Mouse (Mus musculus) myocyte (in vitro differentiated cells): ENCODE measurements around the gene Kdm6a. TPM values are rescaled to one million over a fixed set of nuclear protein-coding genes. Genes with fewer than 3 reads are reported as not detected.

Source experiments
- H3K27me3 ChIP-seq: one replicate; pipeline ENCODE4 v1.6.1; 2011; ENCODE audit not compliant: control insufficient read depth, insufficient read depth, insufficient read length
- H3K36me3 ChIP-seq: one replicate; pipeline ENCODE4 v1.6.1; 2011; ENCODE audit not compliant: control insufficient read depth, insufficient read depth
- H3K4me2 ChIP-seq: one replicate; pipeline ENCODE4 v1.6.1; 2011; ENCODE audit warnings: low read depth, control low read depth
- H3K4me3 ChIP-seq: one replicate; pipeline ENCODE4 v1.5.1; 2011; ENCODE audit warnings: mild to moderate bottlenecking, control low read depth, moderate library complexity
- H3K79me2 ChIP-seq: one replicate; pipeline ENCODE4 v1.6.1; 2011; ENCODE audit not compliant: control insufficient read depth, insufficient read depth
- H3ac ChIP-seq: one replicate; pipeline ENCODE4 v1.6.1; 2011; ENCODE audit not compliant: control insufficient read depth, insufficient read length
- CEBPB ChIP-seq: IDR thresholded peaks from 2 replicates; pipeline ENCODE4 v1.6.1; 2011; ENCODE audit warnings: mild to moderate bottlenecking, moderate library complexity; ENCODE audit not compliant: poor library complexity, insufficient read depth, severe bottlenecking
- E2F4 ChIP-seq: IDR thresholded peaks from one replicate; pipeline ENCODE4 v1.6.1; 2011; ENCODE audit warnings: mild to moderate bottlenecking, control low read depth, moderate library complexity; ENCODE audit not compliant: insufficient read depth
- MAX ChIP-seq: IDR thresholded peaks from one replicate; pipeline ENCODE4 v1.6.1; 2011; ENCODE audit warnings: low read depth, mild to moderate bottlenecking, control low read depth
- MYOD1 ChIP-seq, 3 experiments: IDR thresholded peaks; one replicate each; pipeline ENCODE4 v1.6.1; 2011; ENCODE audit warnings: control low read depth in 2 of 3, low read depth in 2 of 3, mild to moderate bottlenecking in 2 of 3, moderate library complexity in 1 of 3; ENCODE audit not compliant: insufficient read length in 2 of 3, control insufficient read depth in 1 of 3
- MYOG ChIP-seq, 3 experiments: IDR thresholded peaks; one replicate each; pipeline ENCODE4 v1.6.1; 2011; ENCODE audit warnings: control low read depth in 2 of 3, low read depth in 2 of 3, mild to moderate bottlenecking in 2 of 3; ENCODE audit not compliant: insufficient read length in 2 of 3, control insufficient read depth in 1 of 3, insufficient read depth in 1 of 3
- POLR2A ChIP-seq: IDR thresholded peaks from one replicate; pipeline ENCODE4 v1.6.1; 2011; ENCODE audit warnings: low read depth, mild to moderate bottlenecking, control low read depth, moderate library complexity; ENCODE audit not compliant: insufficient read length
- POLR2AphosphoS2 ChIP-seq: IDR thresholded peaks from one replicate; pipeline ENCODE4 v1.6.1; 2011; ENCODE audit warnings: low read depth, control low read depth; ENCODE audit not compliant: insufficient read length
- REST ChIP-seq: IDR thresholded peaks from one replicate; pipeline ENCODE4 v1.6.1; 2011; ENCODE audit warnings: mild to moderate bottlenecking, control low read depth, moderate library complexity; ENCODE audit not compliant: insufficient read depth, insufficient read length
- SRF ChIP-seq: IDR thresholded peaks from one replicate; pipeline ENCODE4 v1.6.1; 2011; ENCODE audit warnings: low read depth; ENCODE audit not compliant: control insufficient read depth, insufficient read length
- TCF12 ChIP-seq: IDR thresholded peaks from one replicate; pipeline ENCODE4 v1.6.1; 2011; ENCODE audit warnings: mild to moderate bottlenecking, control low read depth; ENCODE audit not compliant: poor library complexity, insufficient read depth, severe bottlenecking
- TCF3 ChIP-seq: IDR thresholded peaks from one replicate; pipeline ENCODE4 v1.6.1; 2011; ENCODE audit warnings: low read depth, control low read depth; ENCODE audit not compliant: insufficient read length
- USF1 ChIP-seq: IDR thresholded peaks from one replicate; pipeline ENCODE4 v1.6.1; 2011; ENCODE audit warnings: low read depth, mild to moderate bottlenecking, control low read depth, moderate library complexity
- polyA plus RNA-seq: library from polyadenylated mRNA; unstranded; fragments of >200 nt; fragmentation: generic; extraction: Trizol; gene quantifications from one replicate; pipeline ENCODE4 v1.2.1, GENCODE M21; 2012; ENCODE audit warnings: missing spikeins

The Kdm6a gene
- polyA plus RNA-seq, 1 experiment: 5.7 TPM

DNA sequence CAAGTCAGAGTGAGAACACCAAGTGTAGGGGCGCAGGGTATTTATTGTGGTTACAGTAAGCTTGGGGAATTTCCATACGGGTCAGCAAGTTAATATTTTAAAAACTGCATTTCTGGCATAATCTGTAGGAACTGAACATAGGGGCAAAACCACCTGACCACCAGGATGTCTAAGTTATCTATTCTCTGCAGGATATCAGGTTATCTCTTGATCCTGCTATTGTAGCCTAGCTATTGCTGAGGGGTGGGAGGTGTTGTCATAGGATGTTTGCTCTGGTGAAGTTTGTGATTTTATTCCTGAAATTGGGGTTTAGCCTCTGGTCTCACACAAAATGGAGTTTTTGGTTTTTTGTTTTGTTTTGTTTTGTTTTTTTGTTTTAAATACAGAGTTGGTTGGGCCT, 25.9 kb downstream of the Kdm6a start:
- H3K36me3 ChIP-seq: no peaks in the 10 kb centered on the region
- no peaks in the 10 kb centered on the region for H3K27me3 ChIP-seq
- TF ChIP-seq MAX (no peak), MYOD1 (IDR thresholded peaks at IDR 0.05; ENCODE audit: control insufficient read depth in 1 of 3, insufficient read length in 2 of 3, low read depth in 2 of 3) (no peak), REST (no peak)
- H3ac ChIP-seq: no peak overlapping the region
- H3K4me2 ChIP-seq: no peak overlapping the region
- H3K79me2 ChIP-seq: peaks cover 98% of the 10 kb centered on the region
- H3K4me3 ChIP-seq: no peak overlapping the region

DNA sequence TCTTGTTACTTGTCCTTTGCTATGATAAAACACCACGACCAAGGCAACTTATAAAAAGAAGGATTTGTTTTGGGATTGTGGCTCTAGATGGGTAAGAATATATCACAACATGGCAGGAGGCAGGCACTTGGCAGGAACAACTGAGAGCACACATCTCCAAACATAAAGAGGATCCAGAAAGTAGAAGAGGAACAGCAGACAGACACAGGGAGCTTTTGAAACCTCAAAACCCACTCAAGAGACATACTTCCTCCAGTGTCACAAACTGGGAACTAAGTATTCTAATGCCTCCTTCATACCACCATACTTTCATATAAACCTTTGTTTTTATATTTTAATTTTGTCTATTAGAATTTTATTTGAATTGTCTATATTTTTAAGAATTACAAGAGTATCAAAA, 77.2 kb downstream of the Kdm6a start:
- Histone ChIP-seq H3ac (no peak overlapping the region), H3K4me2 (no peak overlapping the region), H3K4me3 (no peak overlapping the region), H3K27me3 (no peaks in the 10 kb centered on the region), H3K36me3 (peaks cover 5% of the 10 kb centered on the region), H3K79me2 (no peaks in the 10 kb centered on the region)
- TF ChIP-seq TCF3: no peak
- TF ChIP-seq SRF: no peak
- no peak for TF ChIP-seq CEBPB
- no peak for TF ChIP-seq USF1

DNA sequence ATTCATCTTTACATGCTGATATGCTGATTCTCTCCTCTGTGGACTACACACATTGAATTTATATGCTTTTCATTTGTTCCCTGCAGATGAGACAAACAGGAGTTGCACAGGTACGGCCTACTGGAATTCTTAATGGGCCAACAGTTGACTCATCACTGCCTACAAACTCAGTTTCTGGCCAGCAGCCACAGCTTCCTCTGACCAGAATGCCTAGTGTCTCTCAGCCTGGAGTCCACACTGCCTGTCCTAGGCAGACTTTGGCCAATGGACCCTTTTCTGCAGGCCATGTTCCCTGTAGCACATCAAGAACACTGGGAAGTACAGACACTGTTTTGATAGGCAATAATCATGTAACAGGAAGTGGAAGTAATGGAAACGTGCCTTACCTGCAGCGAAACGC, 88.2 kb downstream of the Kdm6a start:
- no peak overlapping the region for H3K4me3 ChIP-seq
- peaks cover 12% of the 10 kb centered on the region for H3K36me3 ChIP-seq
- H3ac ChIP-seq: no peak overlapping the region
- TF ChIP-seq SRF: no peak
- TF ChIP-seq TCF3: no peak
- H3K4me2 ChIP-seq: no peak overlapping the region
- H3K27me3 ChIP-seq: no peaks in the 10 kb centered on the region
- H3K79me2 ChIP-seq: no peaks in the 10 kb centered on the region

DNA sequence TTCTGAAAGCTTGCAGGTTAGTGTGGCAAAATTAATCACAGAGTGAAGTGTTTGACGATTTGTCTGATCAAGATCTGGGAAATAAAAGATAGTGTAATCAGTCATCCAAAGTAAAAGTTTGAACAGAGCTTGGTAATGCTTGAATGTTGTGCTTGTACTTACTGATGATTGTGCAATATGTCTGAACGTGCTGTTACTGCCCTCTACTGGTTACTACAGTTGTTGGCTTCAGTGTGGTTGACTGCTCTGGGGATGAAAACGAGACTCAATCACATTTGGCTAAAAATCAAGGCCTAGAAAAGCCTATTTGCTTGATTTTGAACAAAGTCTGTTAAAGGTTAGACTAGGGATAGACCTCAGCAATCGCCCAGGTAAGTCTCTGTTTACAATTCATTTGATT, 92.4 kb downstream of the Kdm6a start:
- peaks cover 12% of the 10 kb centered on the region for H3K36me3 ChIP-seq
- H3K4me2 ChIP-seq: no peak overlapping the region
- TF ChIP-seq TCF3: no peak
- peak; percentile 92 for TF ChIP-seq CEBPB
- TF ChIP-seq MYOG (IDR thresholded peaks at IDR 0.05; ENCODE audit: control insufficient read depth in 1 of 3, insufficient read depth in 1 of 3, insufficient read length in 2 of 3, low read depth in 2 of 3): no peak
- TF ChIP-seq POLR2AphosphoS2: no peak
- H3ac ChIP-seq: no peak overlapping the region
- H3K27me3 ChIP-seq: no peaks in the 10 kb centered on the region
- H3K4me3 ChIP-seq: no peak overlapping the region
- H3K79me2 ChIP-seq: no peaks in the 10 kb centered on the region

DNA sequence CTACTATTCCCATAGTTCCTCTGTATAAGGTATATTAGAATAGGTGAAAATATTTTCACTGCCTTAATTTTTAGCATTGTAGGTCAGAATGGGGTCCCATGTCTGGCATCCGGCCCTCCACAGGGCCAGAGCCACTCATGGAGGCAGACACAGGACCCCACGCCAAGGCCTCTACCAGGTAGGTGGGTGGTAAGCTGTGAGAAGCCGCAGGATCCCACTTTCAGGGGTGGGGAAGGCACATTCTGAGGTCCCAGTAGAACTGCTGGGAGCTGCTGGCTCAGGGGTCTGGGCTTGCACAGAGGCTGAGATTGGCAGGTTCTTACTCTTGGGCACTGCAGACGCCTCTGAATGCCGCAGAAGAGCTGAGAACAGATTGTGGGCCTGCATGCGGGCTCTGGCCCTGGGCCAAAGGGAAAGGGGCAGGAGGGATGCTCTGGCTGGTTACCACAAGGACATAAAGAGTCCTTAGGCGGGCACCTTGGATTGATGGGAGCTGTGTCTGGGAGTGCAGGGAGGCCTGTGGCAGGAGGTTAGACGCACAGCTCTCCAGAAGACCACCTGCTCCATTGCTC, 95.9 kb downstream of the Kdm6a start:
- TF ChIP-seq CEBPB (no peak), MYOG (IDR thresholded peaks at IDR 0.05; ENCODE audit: control insufficient read depth in 1 of 3, insufficient read depth in 1 of 3, insufficient read length in 2 of 3, low read depth in 2 of 3) (no peak), POLR2AphosphoS2 (no peak), TCF3 (no peak), TCF12 (no peak), MYOD1 (IDR thresholded peaks at IDR 0.05; ENCODE audit: control insufficient read depth in 1 of 3, insufficient read length in 2 of 3, low read depth in 2 of 3) (no peak), SRF (no peak), MAX (no peak), POLR2A (no peak), E2F4 (no peak), USF1 (no peak), REST (no peak)

DNA sequence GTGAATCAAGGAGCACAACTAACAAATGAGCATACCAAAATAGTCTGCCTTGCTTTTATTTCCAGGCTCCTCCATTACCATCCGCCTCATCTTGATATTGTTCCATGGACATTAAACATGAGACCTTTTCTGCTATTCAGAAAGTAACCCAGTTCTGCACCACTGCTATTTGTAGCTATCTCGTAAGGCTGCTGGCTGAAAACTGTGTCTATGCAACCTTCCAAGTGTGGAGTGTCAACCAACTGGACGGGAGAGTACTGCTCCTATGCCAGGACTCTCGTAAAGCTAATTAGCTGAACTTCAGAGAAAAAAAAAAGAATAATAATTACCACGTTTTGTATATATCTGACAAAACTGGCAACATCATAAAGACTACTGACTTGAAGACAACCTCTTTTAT, 116.2 kb downstream of the Kdm6a start:
- Histone ChIP-seq H3K79me2 (no peaks in the 10 kb centered on the region), H3ac (no peak overlapping the region), H3K27me3 (no peaks in the 10 kb centered on the region), H3K4me2 (no peak overlapping the region), H3K36me3 (peaks cover 22% of the 10 kb centered on the region), H3K4me3 (no peak overlapping the region)
- TF ChIP-seq POLR2AphosphoS2: no peak
- no peak for TF ChIP-seq USF1
- TF ChIP-seq MYOD1 (IDR thresholded peaks at IDR 0.05; ENCODE audit: control insufficient read depth in 1 of 3, insufficient read length in 2 of 3, low read depth in 2 of 3): no peak
- no peak for TF ChIP-seq TCF12
- no peak for TF ChIP-seq REST
- TF ChIP-seq E2F4: no peak
- no peak for TF ChIP-seq POLR2A
- TF ChIP-seq TCF3: no peak

More for the DNA sequence above, 95.9 kb downstream of the Kdm6a start:
- no peaks in the 10 kb centered on the region for H3K79me2 ChIP-seq
- H3ac ChIP-seq: no peak overlapping the region
- no peak overlapping the region for H3K4me3 ChIP-seq
- H3K27me3 ChIP-seq: no peaks in the 10 kb centered on the region
- peaks cover 12% of the 10 kb centered on the region for H3K36me3 ChIP-seq
- no peak overlapping the region for H3K4me2 ChIP-seq
